Mouse (Mus musculus): ENCODE results near the gene Slc25a28.

DNA sequence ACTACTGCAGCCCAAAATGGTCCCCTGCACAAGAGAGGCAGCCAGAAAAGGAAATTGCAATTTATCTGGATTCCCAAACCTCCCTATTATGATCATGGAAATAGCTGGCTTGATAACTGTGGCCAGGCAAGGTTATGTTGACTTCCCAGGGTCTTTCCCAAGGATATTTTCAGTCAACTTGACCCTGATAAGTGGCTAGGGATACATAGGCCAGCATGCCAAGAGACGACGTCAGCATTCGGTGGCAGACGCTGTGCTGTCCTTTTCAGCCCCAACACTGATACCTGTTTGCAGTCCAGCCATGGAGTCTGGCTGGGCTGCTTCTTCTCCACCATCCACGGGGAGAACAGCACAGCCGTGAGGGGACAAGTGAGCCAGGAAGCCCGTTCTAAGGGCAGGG lies 3.6 kb downstream of the Slc25a28 start:
- TF ChIP-seq CTCF (IDR thresholded peaks at IDR 0.05; ENCODE audit: low read depth), result no peak
- TF ChIP-seq EP300 (IDR thresholded peaks at IDR 0.05; ENCODE audit: low read depth), result no peak

All from liver, postnatal 0 days (tissue).